Mouse (Mus musculus) liver, embryonic 14.5 days (tissue): ENCODE data around the gene Cyp4f18.

Experiments
- CTCF ChIP-seq: IDR thresholded peaks from 2 replicates; pipeline ENCODE4 v1.5.1; 2016; ENCODE audit warnings: antibody characterized with exemption, low read depth, control low read depth
- EP300 ChIP-seq: IDR thresholded peaks from 2 replicates; pipeline ENCODE4 v1.6.1; 2016; ENCODE audit warnings: antibody characterized with exemption, low read depth

DNA sequence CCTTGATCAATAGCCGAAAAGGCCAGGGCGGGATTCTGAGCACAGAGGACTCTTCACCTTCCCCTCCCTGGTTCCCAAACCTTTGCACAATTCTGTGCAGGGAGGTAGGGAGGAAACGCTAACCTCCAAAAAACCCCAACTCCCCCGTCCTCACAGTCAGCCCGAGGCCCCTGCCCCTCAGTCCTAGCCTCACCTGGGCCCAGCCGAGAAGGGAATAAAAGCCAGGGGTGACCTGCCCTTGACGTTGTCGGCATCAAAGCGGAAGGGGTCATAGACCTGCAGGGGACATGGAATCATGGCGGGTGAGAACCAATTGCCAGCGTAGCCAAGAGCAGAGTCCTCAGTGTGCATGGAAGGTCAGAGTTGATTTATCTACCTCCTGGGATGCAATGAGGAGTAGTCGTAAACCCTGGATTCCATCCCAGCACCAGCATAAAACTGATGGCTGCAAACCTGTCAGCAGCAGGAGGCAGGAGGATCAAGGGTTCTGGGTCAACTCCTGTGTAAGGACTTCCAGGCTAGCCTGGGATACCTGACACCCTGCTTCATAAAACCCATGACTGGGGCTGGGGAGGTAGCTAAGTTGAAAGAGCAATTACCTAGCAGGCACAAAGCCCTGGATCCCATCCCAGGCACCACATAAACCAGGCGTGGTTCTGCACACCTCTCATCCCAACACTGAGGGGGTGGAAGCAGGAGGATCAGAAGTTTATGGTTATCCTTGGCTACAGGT is 20.4 kb downstream of the Cyp4f18 start:
- TF ChIP-seq CTCF = no peak
- TF ChIP-seq EP300 = no peak
